Mouse (Mus musculus): ENCODE data around the gene Gsc2. TPM values are rescaled to one million over a fixed set of nuclear protein-coding genes. Genes with fewer than 3 reads are reported as not detected.

Gene Gsc2
- polyA plus RNA-seq, 1 experiment from 2014 or later: not detected

DNA sequence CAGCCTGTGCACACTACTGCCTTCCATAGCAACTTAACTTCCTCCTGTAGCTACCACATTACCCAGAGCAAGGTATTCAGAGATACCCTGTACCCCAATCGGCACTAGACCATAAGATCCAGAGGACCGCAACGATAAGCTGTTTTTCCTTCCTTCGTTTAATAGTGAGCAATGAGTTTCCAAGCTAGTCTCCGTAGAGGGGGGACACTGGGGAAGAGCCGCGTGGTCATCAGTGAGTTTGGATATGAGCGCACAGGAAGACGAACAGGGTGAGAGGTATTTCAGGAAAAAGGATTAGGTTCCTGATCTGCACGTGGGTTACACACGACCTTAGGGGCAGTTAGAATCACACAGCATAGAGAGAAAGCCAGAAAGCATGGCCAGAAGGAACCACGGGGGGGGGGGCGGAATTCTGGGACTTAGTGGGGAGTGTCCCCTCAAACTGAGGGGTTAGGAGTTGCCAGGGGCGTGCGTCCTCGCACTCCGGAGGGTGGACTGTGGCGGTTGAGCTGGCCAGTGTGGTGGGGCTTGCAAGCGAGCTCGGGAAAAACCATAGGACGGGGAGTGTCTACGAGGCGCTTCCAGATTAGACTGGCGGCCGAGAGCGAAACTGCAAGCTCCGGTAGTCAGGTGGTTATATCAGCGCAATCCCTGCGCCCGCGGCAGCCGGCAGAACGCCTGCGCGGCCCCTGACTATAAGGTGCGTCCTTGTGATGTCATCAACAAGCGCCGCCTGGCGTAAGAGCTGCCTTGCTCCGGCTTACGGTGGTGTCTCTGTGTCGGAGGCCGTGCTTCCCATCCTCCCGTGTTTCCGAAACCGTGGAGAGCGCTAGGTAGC is 6.7 kb upstream of the Gsc2 start:
- Histone ChIP-seq H3K27me3 (replicated peaks) (peaks cover 34% of the 10 kb centered on the region), H3K4me1 (peaks cover 46% of the 10 kb centered on the region), H3K4me3 (replicated peaks) (peak overlapping the region; percentile 87), H3K9me3 (replicated peaks) (no peaks in the 10 kb centered on the region), H3K27ac (replicated peaks) (peak overlapping the region; percentile 90), H3K4me2 (peak overlapping the region; percentile 98), H3K9ac (replicated peaks) (peak overlapping the region; percentile 90), H3K36me3 (peaks cover 19% of the 10 kb centered on the region)
- ATAC-seq (ENCODE audit: low FRiP score): peak; percentile 93
- WGBS: 2% methylated on average over 47 of the region's 47 CpGs

DNA sequence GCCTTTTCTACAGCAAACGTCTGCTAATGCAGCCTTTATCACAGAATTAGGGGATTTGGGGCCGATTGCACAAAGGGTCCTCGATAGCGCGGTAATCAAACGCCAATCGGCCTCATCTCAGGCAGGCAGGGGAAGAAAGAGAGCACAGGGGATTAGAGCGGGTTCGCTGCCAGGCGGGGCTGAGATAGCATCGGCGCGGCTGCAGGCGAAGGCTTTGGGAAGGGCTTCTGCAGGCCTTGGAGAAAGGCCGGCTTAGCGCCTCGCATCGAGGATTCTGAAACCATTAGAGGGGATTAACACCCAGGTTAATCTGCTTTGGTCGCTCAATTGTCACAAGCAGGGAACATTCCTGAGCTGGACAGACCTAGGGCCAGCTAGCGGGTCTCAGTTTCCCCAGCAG is 5.7 kb upstream of the Gsc2 start:
- peak overlapping the region; percentile 98 for H3K4me2 ChIP-seq
- peaks cover 13% of the 10 kb centered on the region for H3K36me3 ChIP-seq
- no peak overlapping the region for H3K27ac ChIP-seq (replicated peaks)
- peaks cover 38% of the 10 kb centered on the region for H3K4me1 ChIP-seq
- peak overlapping the region; percentile 36 for H3K9ac ChIP-seq (replicated peaks)
- 11% methylated on average over 20 of the region's 20 CpGs for WGBS
- H3K27me3 ChIP-seq (replicated peaks): peaks cover 44% of the 10 kb centered on the region
- no peaks in the 10 kb centered on the region for H3K9me3 ChIP-seq (replicated peaks)
- no peak for ATAC-seq (ENCODE audit: low FRiP score)
- no peak overlapping the region for H3K4me3 ChIP-seq (replicated peaks)

DNA sequence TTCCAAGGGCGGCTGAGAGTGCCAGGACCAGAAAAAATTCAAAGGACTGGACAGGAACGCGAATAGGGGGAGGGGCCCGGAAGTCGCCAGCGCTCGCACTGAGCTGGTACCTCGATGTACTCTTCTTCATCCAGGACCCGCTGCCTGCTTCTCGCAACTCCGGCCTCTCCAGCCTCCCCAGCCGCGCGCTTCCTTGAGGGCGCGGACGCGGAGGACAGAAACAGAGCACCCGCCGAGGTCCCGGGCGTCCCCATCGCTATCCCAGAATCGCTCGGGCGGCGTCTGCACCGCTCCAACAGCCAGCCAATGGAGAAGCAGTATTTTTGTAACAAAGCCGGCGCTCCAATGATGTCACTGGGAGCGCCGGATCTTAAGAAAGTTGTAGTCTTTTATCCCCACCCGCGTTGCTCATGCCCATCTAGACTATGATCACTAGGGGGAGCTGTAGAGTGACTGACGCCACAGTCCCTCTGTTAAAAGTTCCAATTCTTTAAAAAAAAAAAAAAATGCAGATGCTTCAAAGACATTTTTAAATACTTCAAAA is 3.7 kb downstream of the Gsc2 start, which contains the start of gene Ess2:
Ess2 (minus strand) TSS at position 297 of the 544 bp plus-strand sequence.
- H3K9ac ChIP-seq (replicated peaks): peak within 1 kb of the TSS; percentile 84
- peak; percentile 93 for ATAC-seq (ENCODE audit: low FRiP score)
- H3K9me3 ChIP-seq (replicated peaks): no peaks in the 10 kb centered on the region
- peak within 1 kb of the TSS; percentile 92 for H3K4me2 ChIP-seq
- H3K36me3 ChIP-seq: peaks cover 33% of the 10 kb centered on the region
- H3K27ac ChIP-seq (replicated peaks): peak within 1 kb of the TSS; percentile 84
- H3K4me1 ChIP-seq: peaks cover 21% of the 10 kb centered on the region
- under 1% methylated on average over 35 of the region's 35 CpGs for WGBS
- peak within 1 kb of the TSS; percentile 90 for H3K4me3 ChIP-seq (replicated peaks)
- peaks cover 45% of the 10 kb centered on the region for H3K27me3 ChIP-seq (replicated peaks)

DNA sequence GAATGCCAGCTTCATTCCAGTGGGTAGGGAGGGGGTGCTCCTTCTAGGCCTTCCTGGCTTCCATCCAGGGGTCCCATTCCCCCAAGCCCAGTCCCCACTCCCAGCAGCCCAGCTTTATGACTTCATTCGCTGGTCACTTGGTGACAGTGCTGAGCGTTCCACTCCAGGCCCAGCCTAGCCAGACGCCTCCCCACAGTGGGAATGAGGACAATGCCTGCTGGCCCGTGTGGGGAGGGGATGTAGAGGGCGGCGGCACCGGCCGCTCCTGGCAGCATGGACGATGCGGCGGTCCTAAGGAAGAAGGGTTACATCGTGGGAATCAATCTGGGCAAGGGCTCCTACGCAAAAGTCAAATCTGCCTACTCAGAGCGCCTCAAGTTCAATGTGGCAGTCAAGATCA is 16.4 kb downstream of the Gsc2 start, which contains the start of the genes Dgcr2 and Tssk2:
Dgcr2 (minus strand) TSS at position 101 of the 400 bp plus-strand sequence.
Tssk2 (plus strand) TSS at position 176 of the 400 bp plus-strand sequence.
- no peaks in the 10 kb centered on the region for H3K27me3 ChIP-seq (replicated peaks)
- no peak within 1 kb of the TSS for H3K9ac ChIP-seq (replicated peaks)
- H3K9me3 ChIP-seq (replicated peaks): no peaks in the 10 kb centered on the region
- 89% methylated on average over 14 of the region's 14 CpGs for WGBS
- no peak within 1 kb of the TSS for H3K27ac ChIP-seq (replicated peaks)
- no peaks in the 10 kb centered on the region for H3K4me1 ChIP-seq
- no peak within 1 kb of the TSS for H3K4me3 ChIP-seq (replicated peaks)
- no peak for ATAC-seq (ENCODE audit: low FRiP score)
- H3K4me2 ChIP-seq: no peak within 1 kb of the TSS
- peaks cover 51% of the 10 kb centered on the region for H3K36me3 ChIP-seq

DNA sequence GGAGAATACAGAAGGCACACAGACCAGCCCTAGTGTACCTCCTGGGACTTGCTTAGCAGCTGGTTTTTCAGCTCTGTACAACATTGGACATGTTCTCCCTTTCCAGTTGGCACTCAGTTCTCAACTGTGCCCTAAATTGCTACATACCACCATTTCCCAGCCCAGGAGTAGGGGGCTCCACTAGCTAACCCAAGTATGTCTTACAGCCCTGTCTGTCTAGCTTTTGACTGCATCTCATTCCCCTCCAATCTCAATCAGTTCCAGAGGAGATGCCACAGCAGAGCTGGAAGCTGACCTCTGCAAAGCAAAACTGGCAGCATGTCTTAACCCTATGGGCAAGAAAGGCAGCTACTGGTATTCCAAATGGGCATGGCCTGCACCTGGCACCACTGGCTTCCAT is 18.8 kb downstream of the Gsc2 start:
- Histone ChIP-seq H3K9ac (replicated peaks) (no peak overlapping the region), H3K4me2 (no peak overlapping the region), H3K36me3 (peaks cover 27% of the 10 kb centered on the region), H3K9me3 (replicated peaks) (no peaks in the 10 kb centered on the region), H3K4me3 (replicated peaks) (no peak overlapping the region), H3K27ac (replicated peaks) (no peak overlapping the region), H3K4me1 (peaks cover 11% of the 10 kb centered on the region), H3K27me3 (replicated peaks) (no peaks in the 10 kb centered on the region)
- no peak for ATAC-seq (ENCODE audit: low FRiP score)

DNA sequence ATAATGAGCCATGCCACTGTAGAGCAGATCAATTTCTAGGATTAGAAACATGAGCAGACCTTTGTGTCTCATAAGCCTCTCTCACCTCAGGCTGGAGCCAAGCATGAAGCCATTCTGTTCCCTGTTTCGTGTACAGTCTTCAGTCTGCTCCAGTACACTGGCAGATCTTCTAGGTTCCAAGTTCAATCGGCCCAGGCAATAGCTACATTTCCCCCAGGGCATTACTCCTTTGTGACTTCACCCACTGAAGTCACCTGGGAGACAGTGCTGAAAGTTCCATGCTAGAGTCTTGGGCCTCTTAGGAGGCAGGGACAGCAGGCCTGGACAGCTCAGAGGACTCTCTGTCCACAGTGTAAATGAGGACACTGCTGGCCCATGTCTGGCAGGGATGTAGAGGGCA is 20.9 kb downstream of the Gsc2 start, which contains the start of gene Tssk1:
Tssk1 (plus strand) TSS at position 301 of the 400 bp plus-strand sequence.
- 91% methylated on average over 2 of the region's 2 CpGs for WGBS
- no peak within 1 kb of the TSS for H3K9ac ChIP-seq (replicated peaks)
- peaks cover 7% of the 10 kb centered on the region for H3K36me3 ChIP-seq
- H3K4me1 ChIP-seq: peaks cover 26% of the 10 kb centered on the region
- H3K9me3 ChIP-seq (replicated peaks): no peaks in the 10 kb centered on the region
- no peaks in the 10 kb centered on the region for H3K27me3 ChIP-seq (replicated peaks)
- no peak within 1 kb of the TSS for H3K4me2 ChIP-seq
- H3K4me3 ChIP-seq (replicated peaks): no peak within 1 kb of the TSS
- no peak for ATAC-seq (ENCODE audit: low FRiP score)
- no peak within 1 kb of the TSS for H3K27ac ChIP-seq (replicated peaks)

DNA sequence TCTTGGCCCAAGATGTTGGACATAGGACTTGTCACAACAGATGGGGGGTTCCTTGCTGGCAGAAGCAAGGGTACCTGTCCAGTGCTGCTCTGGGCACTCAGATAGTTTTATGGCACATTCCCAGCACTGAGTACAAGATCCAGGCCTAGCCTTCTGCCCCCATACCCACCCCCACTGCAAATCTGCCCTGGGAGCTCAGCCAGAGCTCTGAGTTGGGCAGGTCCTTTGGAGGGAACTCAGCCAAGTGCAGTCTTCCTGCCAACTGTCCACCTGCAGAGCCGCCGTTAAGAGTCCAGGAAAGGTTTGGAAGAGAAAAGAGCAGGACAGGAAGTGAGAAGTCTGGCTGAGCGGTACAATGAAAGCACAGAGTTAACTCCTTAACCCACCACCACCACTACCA is 22.3 kb downstream of the Gsc2 start:
- peak overlapping the region; percentile 82 for H3K27ac ChIP-seq (replicated peaks)
- peaks cover 26% of the 10 kb centered on the region for H3K4me1 ChIP-seq
- 0 out of 2 replicates have a peak overlapping the region, but pooled peaks have one; percentile 85 for H3K4me2 ChIP-seq
- no peaks in the 10 kb centered on the region for H3K27me3 ChIP-seq (replicated peaks)
- peak overlapping the region; percentile 32; the same call in 1 of the 2 replicates for H3K9ac ChIP-seq (replicated peaks)
- no peak overlapping the region for H3K4me3 ChIP-seq (replicated peaks)
- no peaks in the 10 kb centered on the region for H3K36me3 ChIP-seq
- H3K9me3 ChIP-seq (replicated peaks): no peaks in the 10 kb centered on the region
- 68% methylated on average over 3 of the region's 3 CpGs for WGBS
- no peak for ATAC-seq (ENCODE audit: low FRiP score)

DNA sequence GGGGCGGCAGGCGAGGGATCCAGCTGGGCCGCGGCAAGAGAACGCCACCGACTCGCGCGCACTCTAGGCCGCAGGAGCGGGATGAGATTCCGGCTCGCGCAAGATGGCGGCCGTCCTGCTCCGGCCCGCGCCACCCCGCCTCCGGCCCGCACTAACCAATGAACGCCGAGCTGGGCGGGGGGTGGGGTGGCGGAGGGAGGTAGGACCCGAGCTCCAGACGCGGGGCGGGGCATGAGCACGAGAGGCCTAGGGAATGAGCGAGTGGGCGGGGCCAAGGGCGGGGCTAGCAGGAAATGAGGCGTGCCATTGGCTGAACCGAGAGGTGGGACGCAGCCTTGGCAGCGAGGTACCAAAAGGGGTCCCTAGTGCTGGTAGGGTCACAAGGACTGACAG is 23.3 kb downstream of the Gsc2 start, which contains the start of gene Gm20518:
Gm20518 (minus strand) TSS at position 105 of the 393 bp plus-strand sequence.
- no peaks in the 10 kb centered on the region for H3K27me3 ChIP-seq (replicated peaks)
- under 1% methylated on average over 38 of the region's 38 CpGs for WGBS

DNA sequence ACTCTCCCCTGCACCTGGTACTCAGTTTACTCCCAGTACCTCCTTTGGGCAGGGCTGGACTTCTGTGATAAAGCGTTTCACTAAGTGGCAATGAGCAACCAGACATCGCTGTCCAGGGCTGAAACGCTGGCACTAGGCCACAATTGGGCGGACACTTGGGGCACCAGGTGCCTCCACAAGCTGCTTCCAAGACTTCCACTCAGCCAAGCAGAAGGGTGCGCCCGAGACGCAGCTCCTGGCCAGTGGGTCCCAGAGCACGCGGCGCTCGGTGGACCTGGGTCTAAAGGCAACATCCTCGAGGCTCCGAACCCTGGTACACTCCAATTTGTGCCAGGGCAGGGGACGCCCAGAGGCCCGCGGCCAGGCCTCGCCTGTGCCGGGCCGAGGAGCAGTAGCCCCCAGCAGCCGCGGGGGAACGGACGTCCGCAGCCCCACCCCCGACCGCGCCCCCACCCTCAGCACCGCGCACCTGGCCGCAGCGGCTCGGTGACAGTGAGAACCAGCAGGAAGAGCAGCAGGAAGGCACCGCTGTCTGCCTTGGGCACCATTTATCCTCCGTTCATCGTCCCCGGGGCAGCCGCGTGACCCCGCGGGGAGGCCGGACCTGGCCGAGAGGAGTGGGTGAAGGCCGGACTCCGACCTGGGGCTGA is 23.8 kb downstream of the Gsc2 start:
- peak; percentile 70 for ATAC-seq (ENCODE audit: low FRiP score)
- H3K9me3 ChIP-seq (replicated peaks): no peaks in the 10 kb centered on the region
- H3K4me1 ChIP-seq: peaks cover 32% of the 10 kb centered on the region
- no peaks in the 10 kb centered on the region for H3K27me3 ChIP-seq (replicated peaks)
- H3K9ac ChIP-seq (replicated peaks): peak overlapping the region; percentile 100
- H3K4me3 ChIP-seq (replicated peaks): peak overlapping the region; percentile 80
- WGBS: under 1% methylated on average over 44 of the region's 44 CpGs
- H3K27ac ChIP-seq (replicated peaks): peak overlapping the region; percentile 97
- peak overlapping the region; percentile 85 for H3K4me2 ChIP-seq
- H3K36me3 ChIP-seq: no peaks in the 10 kb centered on the region

More for the DNA sequence above, 23.3 kb downstream of the Gsc2 start, which contains the start of gene Gm20518:
- H3K4me1 ChIP-seq: peaks cover 31% of the 10 kb centered on the region
- peak within 1 kb of the TSS; percentile 80 for H3K4me3 ChIP-seq (replicated peaks)
- peak within 1 kb of the TSS; percentile 97 for H3K27ac ChIP-seq (replicated peaks)
- peak within 1 kb of the TSS; percentile 100 for H3K9ac ChIP-seq (replicated peaks)
- no peaks in the 10 kb centered on the region for H3K9me3 ChIP-seq (replicated peaks)
- H3K4me2 ChIP-seq: peak within 1 kb of the TSS; percentile 85
- no peaks in the 10 kb centered on the region for H3K36me3 ChIP-seq
- ATAC-seq (ENCODE audit: low FRiP score): peak; percentile 96

DNA sequence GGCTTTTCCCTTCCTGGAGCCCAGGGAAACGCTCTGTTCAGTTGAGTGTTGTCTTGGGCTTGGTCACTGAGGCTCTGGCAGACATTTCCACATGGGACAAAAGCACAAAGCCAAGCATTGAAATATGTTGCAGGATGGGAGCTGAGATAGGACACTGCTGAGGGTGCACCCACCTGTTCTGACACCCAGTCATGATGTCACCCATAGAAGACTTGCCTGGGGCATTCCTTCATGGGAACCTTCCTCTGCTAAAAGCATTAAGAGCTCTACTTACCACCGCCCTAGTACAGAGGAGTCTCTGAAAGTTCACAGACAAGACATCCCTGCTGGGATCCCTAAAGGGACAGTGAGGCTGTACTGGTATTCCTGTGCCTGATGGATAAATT is 24.5 kb downstream of the Gsc2 start:
- peak overlapping the region; percentile 80 for H3K4me3 ChIP-seq (replicated peaks)
- peaks cover 39% of the 10 kb centered on the region for H3K4me1 ChIP-seq
- peak overlapping the region; percentile 85 for H3K4me2 ChIP-seq
- peak overlapping the region; percentile 100 for H3K9ac ChIP-seq (replicated peaks)
- ATAC-seq (ENCODE audit: low FRiP score): no peak
- no peaks in the 10 kb centered on the region for H3K27me3 ChIP-seq (replicated peaks)
- H3K9me3 ChIP-seq (replicated peaks): no peaks in the 10 kb centered on the region
- H3K27ac ChIP-seq (replicated peaks): 0 out of 2 replicates have a peak overlapping the region, but pooled peaks have one; percentile 97
- 37% methylated on average over 2 of the region's 2 CpGs for WGBS
- H3K36me3 ChIP-seq: no peaks in the 10 kb centered on the region

DNA sequence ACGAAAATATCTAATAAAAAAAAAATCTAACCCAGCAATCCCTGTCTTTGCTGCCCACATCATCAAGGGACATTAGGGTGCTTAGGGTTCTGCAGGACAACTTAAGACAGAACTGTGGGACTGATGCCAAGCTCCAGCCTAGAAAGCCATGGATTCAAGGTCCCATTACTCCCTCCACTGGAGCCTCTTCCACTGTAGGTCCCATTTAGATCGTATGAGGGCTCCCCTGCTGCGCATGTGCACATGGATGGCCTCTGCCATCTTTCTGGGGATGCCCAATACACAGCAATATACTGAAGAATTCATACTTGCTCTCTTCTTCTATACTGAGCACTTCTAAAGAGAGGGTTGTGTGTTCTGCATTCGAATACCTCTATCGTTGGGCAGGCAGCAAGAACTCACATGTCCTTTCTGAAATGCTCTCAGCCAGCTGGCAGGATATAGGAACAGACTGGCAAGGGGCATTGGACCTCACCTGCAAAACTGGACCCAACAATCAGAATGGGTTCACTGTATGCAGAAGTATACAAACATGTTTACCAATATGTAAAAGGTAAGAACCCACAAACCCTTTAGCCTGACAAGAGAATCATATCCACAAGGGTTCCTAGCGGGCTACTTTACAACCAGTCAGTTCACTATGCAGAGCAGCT is 25.0 kb downstream of the Gsc2 start:
- ATAC-seq (ENCODE audit: low FRiP score): no peak
- Histone ChIP-seq H3K27me3 (replicated peaks) (no peaks in the 10 kb centered on the region), H3K36me3 (no peaks in the 10 kb centered on the region), H3K9me3 (replicated peaks) (no peaks in the 10 kb centered on the region), H3K4me1 (peaks cover 41% of the 10 kb centered on the region), H3K9ac (replicated peaks) (peak overlapping the region; percentile 100), H3K4me3 (replicated peaks) (peak overlapping the region; percentile 80), H3K27ac (replicated peaks) (0 out of 2 replicates have a peak overlapping the region, but pooled peaks have one; percentile 9), H3K4me2 (peak overlapping the region; percentile 85)
- WGBS: 81% methylated on average over 6 of the region's 6 CpGs

Measured in neural tube, embryonic 15.5 days (tissue).